Mouse (Mus musculus) kidney, postnatal 10 days (tissue): Measurements from ENCODE around the gene Ankfn1.

Experiments
- DNase-seq: peaks from one replicate; pipeline ENCODE4 v3.0.0; 2021; ENCODE audit warnings: mixed read lengths

Ankfn1 gene

GRCm38 (mm10) chr11:89673916-89674507 lies 103.4 kb downstream of the Ankfn1 start:
- DNase-seq, result no peak

GRCm38 (mm10) chr11:89672510-89673085 lies 104.9 kb downstream of the Ankfn1 start:
- DNase-seq, result no peak

DNA sequence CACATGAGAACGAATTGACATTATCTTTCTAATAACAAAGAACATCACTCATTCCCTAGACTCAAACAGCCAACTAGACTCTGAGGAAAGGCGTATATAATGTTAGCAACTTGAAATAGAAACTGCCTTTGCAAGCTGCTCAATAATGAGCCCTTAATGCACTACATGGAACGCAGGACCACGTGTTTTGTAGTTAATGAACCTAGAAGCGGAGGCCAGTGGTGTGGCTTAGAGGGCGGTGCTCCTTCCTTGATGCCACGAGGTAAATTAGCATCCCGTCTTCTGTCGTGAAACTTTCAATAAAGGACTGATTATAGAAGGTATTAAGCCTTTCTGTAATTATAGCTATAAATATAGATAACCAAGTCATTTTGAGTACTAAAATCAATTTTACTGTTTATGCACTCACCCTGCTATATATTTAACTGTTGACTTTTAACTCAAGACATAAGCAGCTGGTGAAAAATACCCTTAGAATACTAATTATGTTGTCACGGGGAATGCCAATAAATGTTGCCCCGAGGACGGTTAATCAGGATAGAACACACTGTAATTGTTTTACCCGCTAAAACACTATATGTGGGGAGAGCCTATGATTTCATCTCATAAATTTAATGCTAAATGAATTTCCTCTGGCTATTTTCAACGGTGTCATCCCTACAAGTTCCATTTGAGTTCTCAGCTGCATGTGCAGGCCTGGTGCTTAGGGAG lies 112.1 kb downstream of the Ankfn1 start:
- DNase-seq, result no peak

DNA sequence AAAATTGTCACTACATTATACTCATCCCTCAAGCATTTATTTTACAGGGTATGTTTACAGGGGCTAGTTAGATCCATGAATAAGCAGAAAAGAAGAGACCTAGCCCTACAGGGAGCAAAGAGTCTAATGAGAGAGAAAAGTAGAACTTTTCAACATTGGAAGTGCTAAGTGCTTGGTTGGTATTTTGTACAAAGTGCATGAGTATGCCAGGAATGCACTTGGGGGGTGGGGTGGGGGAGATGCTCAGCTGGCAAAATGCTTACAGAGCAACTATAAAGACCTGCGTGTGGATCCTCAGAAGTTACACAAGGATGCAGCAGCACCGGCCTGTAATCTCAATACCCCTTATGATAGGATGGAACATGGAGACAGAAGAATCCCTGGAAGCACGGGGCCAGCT lies 118.4 kb downstream of the Ankfn1 start:
- DNase-seq, result no peak

DNA sequence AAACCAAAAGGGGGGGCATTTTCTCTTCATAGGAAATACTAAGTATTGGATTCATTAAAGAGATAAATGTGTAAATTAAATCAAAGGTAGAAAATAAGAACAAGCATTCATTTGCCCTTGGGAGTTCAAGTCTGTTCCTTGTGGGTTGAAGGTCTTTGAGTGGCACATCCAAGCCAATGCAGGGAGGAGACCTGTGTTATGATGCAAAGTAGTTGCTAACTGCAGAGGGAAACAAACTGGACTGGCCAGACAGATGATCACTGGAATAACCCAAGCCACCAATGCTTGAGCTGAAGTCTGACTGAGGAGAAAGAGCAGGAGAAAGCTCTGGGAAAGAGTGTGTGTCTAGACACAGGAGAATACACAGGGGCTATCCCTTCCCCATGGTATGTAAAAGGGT lies 120.9 kb downstream of the Ankfn1 start:
- no peak for DNase-seq

DNA sequence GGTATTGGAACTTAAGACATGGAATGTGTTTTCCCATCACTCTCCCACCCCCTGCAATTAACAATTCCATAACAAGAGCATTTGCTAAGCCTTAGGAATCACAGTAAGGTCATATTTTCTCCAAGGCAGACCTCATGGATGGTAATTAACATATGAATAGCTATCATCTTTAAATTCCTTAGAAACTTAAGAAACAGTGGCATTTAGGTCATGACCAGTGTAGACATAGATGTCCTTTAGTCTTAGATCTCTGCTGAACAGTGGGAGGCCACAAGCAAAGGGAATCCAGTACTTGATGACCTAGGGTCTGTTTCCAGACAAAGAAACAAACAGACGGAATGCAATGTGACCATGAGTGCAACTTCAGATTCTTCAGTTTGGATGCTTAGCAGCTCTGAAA lies 141.7 kb downstream of the Ankfn1 start:
- no peak for DNase-seq

- no peak for DNase-seq
Measured at GRCm38 (mm10) chr11:89631315-89631714, 146.1 kb downstream of the Ankfn1 start.

GRCm38 (mm10) chr11:89628562-89628961 lies 148.9 kb downstream of the Ankfn1 start:
- no peak for DNase-seq

DNA sequence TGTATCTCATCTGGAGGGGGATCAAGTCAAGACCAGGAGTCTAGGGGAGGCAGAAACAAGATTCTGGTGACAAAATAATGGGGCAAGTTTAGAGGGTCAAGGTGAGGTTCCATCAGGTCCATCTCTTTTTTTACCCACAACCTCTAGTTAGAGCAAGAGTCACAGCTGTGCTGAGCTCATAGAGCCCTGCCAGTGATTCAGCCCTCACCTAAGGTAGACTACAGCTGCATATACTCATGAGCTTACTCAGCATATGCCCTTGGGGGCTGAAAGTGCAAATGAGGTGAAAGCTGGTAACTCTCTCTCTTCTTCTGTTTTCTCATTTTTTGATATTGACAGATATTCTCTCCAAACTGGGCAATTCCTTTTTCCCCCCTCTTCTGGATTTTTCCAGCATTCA lies 150.2 kb downstream of the Ankfn1 start:
- DNase-seq, result no peak

DNA sequence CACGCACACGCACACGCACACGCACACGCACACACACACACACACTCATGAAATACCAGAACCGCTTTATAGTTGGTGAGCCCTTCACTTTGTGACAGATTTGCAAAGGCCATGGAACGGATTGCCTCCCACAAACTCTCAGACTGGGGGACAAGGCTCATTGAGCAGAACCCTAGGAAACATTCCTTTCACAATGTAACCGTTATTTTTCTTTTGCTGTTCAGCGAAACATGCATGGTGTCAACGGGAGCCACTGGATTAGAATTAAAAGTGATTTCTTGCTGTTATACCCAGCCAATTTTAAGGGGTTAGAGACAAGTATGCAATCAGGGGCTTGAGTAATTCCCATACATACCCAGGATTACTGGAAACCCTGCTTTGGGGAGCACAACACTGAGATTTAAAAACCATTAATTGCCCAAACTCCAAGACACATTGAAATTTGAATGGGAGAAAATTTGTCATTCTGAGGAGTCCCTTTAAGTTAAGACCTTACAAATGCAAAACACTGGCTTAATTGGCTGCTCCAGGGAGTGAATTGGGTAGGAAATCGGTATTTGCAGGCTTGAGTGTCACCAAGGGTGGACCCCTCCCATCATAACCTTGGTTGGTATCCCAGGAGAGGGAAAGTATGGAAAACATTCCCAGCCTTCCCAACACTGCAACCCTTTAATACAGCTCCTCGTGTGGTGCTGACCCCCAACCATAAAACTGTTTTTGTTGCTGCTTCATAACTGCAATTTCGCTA lies 153.6 kb downstream of the Ankfn1 start:
- DNase-seq, result no peak

- no peak for DNase-seq
Measured at GRCm38 (mm10) chr11:89619955-89620354, 157.5 kb downstream of the Ankfn1 start.

- no peak for DNase-seq
Measured at GRCm38 (mm10) chr11:89615806-89616205, 161.6 kb downstream of the Ankfn1 start.

GRCm38 (mm10) chr11:89611596-89611995 lies 165.9 kb downstream of the Ankfn1 start:
- no peak for DNase-seq

GRCm38 (mm10) chr11:89608071-89608470 lies 169.4 kb downstream of the Ankfn1 start:
- DNase-seq, result no peak

DNA sequence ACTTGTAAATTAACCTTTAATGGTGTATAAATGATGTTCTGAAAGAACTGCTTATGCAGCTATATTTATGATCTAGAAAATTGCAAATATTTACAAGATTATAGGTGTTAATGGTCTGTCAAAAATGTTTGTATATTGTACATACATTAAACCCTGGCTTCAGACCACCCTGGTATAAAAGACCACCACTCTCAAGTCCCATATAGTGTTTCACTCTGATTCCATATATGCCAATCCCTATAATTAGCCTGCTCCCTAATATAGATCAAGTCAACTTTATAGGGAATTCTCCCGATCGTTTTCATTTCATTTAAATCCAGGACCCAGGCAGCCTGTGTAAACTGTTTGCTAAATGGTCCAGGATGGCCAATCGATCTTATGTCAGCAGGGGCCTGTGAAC lies 170.2 kb downstream of the Ankfn1 start:
- DNase-seq, result no peak

- DNase-seq, result no peak
Measured at GRCm38 (mm10) chr11:89606346-89606745, 171.1 kb downstream of the Ankfn1 start.

- no peak for DNase-seq
Measured at GRCm38 (mm10) chr11:89602966-89603365, 174.5 kb downstream of the Ankfn1 start.

DNA sequence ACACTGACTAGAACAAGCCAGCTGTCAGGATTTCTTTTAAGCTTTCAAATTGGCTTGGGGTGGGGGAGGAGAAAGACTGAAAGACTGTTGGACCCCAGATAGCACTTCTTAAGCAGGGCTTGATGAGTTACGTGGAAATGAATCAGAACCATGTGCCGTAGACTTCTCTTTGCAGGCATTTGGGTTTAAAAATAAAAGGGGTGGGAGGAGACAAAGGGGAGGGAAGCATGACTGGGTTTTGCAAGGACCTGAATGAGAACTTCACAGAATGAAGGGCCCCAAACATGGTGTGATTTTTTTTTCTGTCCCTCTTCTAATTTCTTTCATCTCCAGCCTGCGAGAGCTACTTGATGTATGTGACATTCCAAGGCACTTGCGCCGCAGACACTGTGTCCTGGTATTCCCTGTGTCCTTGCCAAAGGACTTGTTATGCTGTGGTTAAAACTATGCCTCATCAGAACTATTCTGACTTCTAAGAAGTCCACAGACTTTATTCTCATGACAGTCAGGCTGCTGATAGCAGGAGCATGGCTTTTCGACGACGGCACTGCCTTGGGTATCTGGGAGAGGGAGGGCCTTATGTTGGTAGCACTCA lies 176.4 kb downstream of the Ankfn1 start:
- no peak for DNase-seq

DNA sequence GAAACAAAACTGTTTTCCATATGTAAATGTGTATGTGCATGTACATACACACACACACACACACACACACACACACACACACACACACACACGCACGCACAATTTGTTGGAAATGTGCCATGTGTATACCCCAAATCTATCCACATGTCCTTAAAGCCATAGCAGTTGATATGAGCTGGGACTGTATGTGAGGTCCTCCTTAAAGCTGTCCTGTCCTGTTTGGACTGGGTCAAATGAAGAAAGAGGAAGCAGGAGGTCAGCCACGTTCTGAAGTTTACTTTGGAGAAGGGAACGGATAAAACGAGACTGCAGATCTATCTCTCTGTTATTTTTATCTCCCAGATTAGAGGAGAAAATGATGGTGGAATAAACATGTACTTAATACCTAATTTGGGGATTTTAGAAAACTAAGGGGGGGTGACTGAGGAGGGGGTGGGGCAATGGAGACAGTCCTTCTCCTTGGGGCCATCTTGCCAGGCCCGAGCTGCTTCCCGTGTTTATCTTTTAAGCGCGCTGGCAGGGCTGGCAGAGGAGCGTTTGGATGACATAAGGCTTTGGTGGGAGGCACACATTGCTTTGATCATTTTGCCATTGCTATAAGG lies 187.1 kb downstream of the Ankfn1 start:
- no peak for DNase-seq

GRCm38 (mm10) chr11:89586341-89586740 lies 191.1 kb downstream of the Ankfn1 start:
- no peak for DNase-seq

DNA sequence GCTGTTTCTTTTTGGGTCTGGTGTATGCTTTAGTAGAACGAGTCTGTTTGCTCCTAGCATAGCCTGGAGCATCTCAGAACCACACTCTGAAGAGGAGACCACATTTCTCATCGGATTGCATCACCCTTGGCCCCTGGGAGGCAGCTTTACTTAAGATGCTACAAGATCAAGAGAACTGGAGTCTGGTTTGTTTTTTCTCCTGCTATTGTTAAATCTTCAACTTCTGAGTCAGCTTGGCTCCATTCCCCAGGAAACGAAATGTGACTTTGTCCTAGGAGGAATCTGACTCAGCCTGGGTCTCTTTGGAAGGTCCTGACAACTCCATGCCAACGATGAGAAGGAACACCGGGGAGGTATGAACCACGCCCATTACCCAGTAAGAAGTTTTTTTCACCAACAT lies 197.6 kb downstream of the Ankfn1 start:
- no peak for DNase-seq

DNA sequence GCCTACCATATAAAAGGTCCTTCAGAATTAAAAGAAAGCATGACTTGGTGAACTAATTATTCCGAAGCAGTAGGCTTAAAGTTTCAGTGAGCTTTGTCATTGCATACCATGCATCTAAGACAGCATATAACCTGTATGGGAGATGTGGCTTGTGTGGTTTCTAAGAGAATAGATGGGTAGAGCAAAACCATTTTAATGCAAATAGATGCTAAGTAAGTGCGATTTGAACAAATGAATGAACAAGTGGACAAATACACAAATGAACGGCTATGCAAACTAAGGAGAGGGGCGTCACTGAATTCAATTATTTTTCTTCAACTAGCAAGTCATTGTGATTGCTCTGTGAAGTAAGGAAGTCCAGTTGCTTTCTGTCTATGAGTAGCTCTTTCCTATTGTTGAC lies 198.3 kb downstream of the Ankfn1 start:
- DNase-seq, result no peak

GRCm38 (mm10) chr11:89574269-89574838 lies 203.1 kb downstream of the Ankfn1 start:
- DNase-seq, result no peak
